Mouse (Mus musculus): ENCODE results near the gene Ncoa5. TPM values are rescaled to one million over a fixed set of nuclear protein-coding genes. Genes with fewer than 3 reads are reported as not detected.

The Ncoa5 gene
- polyA plus RNA-seq, 1 experiment = 31.2 TPM

- Histone ChIP-seq H3K4me3 (ENCODE audit: insufficient read depth, poor library complexity, severe bottlenecking) (no peak overlapping the region), H3K27me3 (ENCODE audit: control insufficient read depth, insufficient read depth, insufficient read length) (peaks cover 78% of the 10 kb centered on the region), H3K79me3 (ENCODE audit: low read depth) (no peaks in the 10 kb centered on the region), H3ac (ENCODE audit: control insufficient read depth, insufficient read length, low read depth) (no peak overlapping the region), H3K79me2 (ENCODE audit: control insufficient read depth, insufficient read depth) (no peaks in the 10 kb centered on the region), H3K36me3 (ENCODE audit: control insufficient read depth, insufficient read depth) (no peaks in the 10 kb centered on the region)
- TF ChIP-seq FOSL1 (IDR thresholded peaks at IDR 0.05; ENCODE audit: insufficient read depth, low read length, poor library complexity, severe bottlenecking) (no peak), CTCF (IDR thresholded peaks at IDR 0.05; ENCODE audit: control insufficient read depth, insufficient read depth, insufficient read length) (no peak), USF1 (IDR thresholded peaks at IDR 0.05; ENCODE audit: low read depth) (no peak), CEBPB (IDR thresholded peaks at IDR 0.05; ENCODE audit: low read depth) (no peak), MAX (IDR thresholded peaks at IDR 0.05) (no peak), MYOD1 (IDR thresholded peaks at IDR 0.05; ENCODE audit: control insufficient read depth, insufficient read length, low read depth) (no peak), MYOG (IDR thresholded peaks at IDR 0.05; ENCODE audit: control insufficient read depth, extremely low read depth, insufficient read length) (no peak)
These were observed 62.0 kb downstream of the Ncoa5 start for GRCm38 (mm10) chr2:164972646-164973045.

- Histone ChIP-seq H3K27me3 (ENCODE audit: control insufficient read depth, insufficient read depth, insufficient read length) (peaks cover 72% of the 10 kb centered on the region), H3K79me2 (ENCODE audit: control insufficient read depth, insufficient read depth) (no peaks in the 10 kb centered on the region), H3K79me3 (ENCODE audit: low read depth) (no peaks in the 10 kb centered on the region), H3ac (ENCODE audit: control insufficient read depth, insufficient read length, low read depth) (no peak overlapping the region), H3K4me3 (ENCODE audit: insufficient read depth, poor library complexity, severe bottlenecking) (no peak overlapping the region), H3K36me3 (ENCODE audit: control insufficient read depth, insufficient read depth) (no peaks in the 10 kb centered on the region)
- no peak for TF ChIP-seq MAX (IDR thresholded peaks at IDR 0.05)
- no peak for TF ChIP-seq USF1 (IDR thresholded peaks at IDR 0.05; ENCODE audit: low read depth)
- TF ChIP-seq CEBPB (IDR thresholded peaks at IDR 0.05; ENCODE audit: low read depth) = no peak
- TF ChIP-seq MYOG (IDR thresholded peaks at IDR 0.05; ENCODE audit: control insufficient read depth, extremely low read depth, insufficient read length) = no peak
- TF ChIP-seq CTCF (IDR thresholded peaks at IDR 0.05; ENCODE audit: control insufficient read depth, insufficient read depth, insufficient read length) = no peak
- TF ChIP-seq MYOD1 (IDR thresholded peaks at IDR 0.05; ENCODE audit: control insufficient read depth, insufficient read length, low read depth) = no peak
- no peak for TF ChIP-seq FOSL1 (IDR thresholded peaks at IDR 0.05; ENCODE audit: insufficient read depth, low read length, poor library complexity, severe bottlenecking)
These were observed 64.0 kb downstream of the Ncoa5 start for GRCm38 (mm10) chr2:164970631-164971196.

GRCm38 (mm10) chr2:164969348-164969781, 65.3 kb downstream of the Ncoa5 start:
- no peaks in the 10 kb centered on the region for H3K79me3 ChIP-seq (ENCODE audit: low read depth)
- H3K27me3 ChIP-seq (ENCODE audit: control insufficient read depth, insufficient read depth, insufficient read length) = peaks cover 68% of the 10 kb centered on the region

GRCm38 (mm10) chr2:164968451-164968851, 66.2 kb downstream of the Ncoa5 start:
- TF ChIP-seq MYOG (IDR thresholded peaks at IDR 0.05; ENCODE audit: control insufficient read depth, extremely low read depth, insufficient read length) = no peak
- TF ChIP-seq MYOD1 (IDR thresholded peaks at IDR 0.05; ENCODE audit: control insufficient read depth, insufficient read length, low read depth) = no peak
- no peak for TF ChIP-seq USF1 (IDR thresholded peaks at IDR 0.05; ENCODE audit: low read depth)
- TF ChIP-seq CTCF (IDR thresholded peaks at IDR 0.05; ENCODE audit: control insufficient read depth, insufficient read depth, insufficient read length) = no peak
- no peak for TF ChIP-seq FOSL1 (IDR thresholded peaks at IDR 0.05; ENCODE audit: insufficient read depth, low read length, poor library complexity, severe bottlenecking)
- no peak for TF ChIP-seq MAX (IDR thresholded peaks at IDR 0.05)
- no peak for TF ChIP-seq CEBPB (IDR thresholded peaks at IDR 0.05; ENCODE audit: low read depth)
- H3K36me3 ChIP-seq (ENCODE audit: control insufficient read depth, insufficient read depth) = no peaks in the 10 kb centered on the region
- peaks cover 65% of the 10 kb centered on the region for H3K27me3 ChIP-seq (ENCODE audit: control insufficient read depth, insufficient read depth, insufficient read length)
- H3ac ChIP-seq (ENCODE audit: control insufficient read depth, insufficient read length, low read depth) = no peak overlapping the region
- no peaks in the 10 kb centered on the region for H3K79me2 ChIP-seq (ENCODE audit: control insufficient read depth, insufficient read depth)
- no peaks in the 10 kb centered on the region for H3K79me3 ChIP-seq (ENCODE audit: low read depth)
- no peak overlapping the region for H3K4me3 ChIP-seq (ENCODE audit: insufficient read depth, poor library complexity, severe bottlenecking)

More at GRCm38 (mm10) chr2:164969348-164969781, 65.3 kb downstream of the Ncoa5 start:
- Histone ChIP-seq H3K79me2 (ENCODE audit: control insufficient read depth, insufficient read depth) (no peaks in the 10 kb centered on the region), H3K36me3 (ENCODE audit: control insufficient read depth, insufficient read depth) (no peaks in the 10 kb centered on the region), H3K4me3 (ENCODE audit: insufficient read depth, poor library complexity, severe bottlenecking) (no peak overlapping the region), H3ac (ENCODE audit: control insufficient read depth, insufficient read length, low read depth) (no peak overlapping the region)
- TF ChIP-seq FOSL1 (IDR thresholded peaks at IDR 0.05; ENCODE audit: insufficient read depth, low read length, poor library complexity, severe bottlenecking) = no peak
- TF ChIP-seq MYOD1 (IDR thresholded peaks at IDR 0.05; ENCODE audit: control insufficient read depth, insufficient read length, low read depth) = no peak
- TF ChIP-seq CEBPB (IDR thresholded peaks at IDR 0.05; ENCODE audit: low read depth) = no peak
- TF ChIP-seq CTCF (IDR thresholded peaks at IDR 0.05; ENCODE audit: control insufficient read depth, insufficient read depth, insufficient read length) = no peak
- TF ChIP-seq USF1 (IDR thresholded peaks at IDR 0.05; ENCODE audit: low read depth) = no peak
- no peak for TF ChIP-seq MYOG (IDR thresholded peaks at IDR 0.05; ENCODE audit: control insufficient read depth, extremely low read depth, insufficient read length)
- TF ChIP-seq MAX (IDR thresholded peaks at IDR 0.05) = no peak

GRCm38 (mm10) chr2:164967761-164968440, 66.8 kb downstream of the Ncoa5 start:
- Histone ChIP-seq H3K27me3 (ENCODE audit: control insufficient read depth, insufficient read depth, insufficient read length) (peaks cover 63% of the 10 kb centered on the region), H3K36me3 (ENCODE audit: control insufficient read depth, insufficient read depth) (no peaks in the 10 kb centered on the region), H3ac (ENCODE audit: control insufficient read depth, insufficient read length, low read depth) (no peak overlapping the region), H3K4me3 (ENCODE audit: insufficient read depth, poor library complexity, severe bottlenecking) (no peak overlapping the region), H3K79me2 (ENCODE audit: control insufficient read depth, insufficient read depth) (no peaks in the 10 kb centered on the region), H3K79me3 (ENCODE audit: low read depth) (no peaks in the 10 kb centered on the region)
- TF ChIP-seq MAX (IDR thresholded peaks at IDR 0.05) = no peak
- TF ChIP-seq CEBPB (IDR thresholded peaks at IDR 0.05; ENCODE audit: low read depth) = no peak
- TF ChIP-seq MYOG (IDR thresholded peaks at IDR 0.05; ENCODE audit: control insufficient read depth, extremely low read depth, insufficient read length) = no peak
- TF ChIP-seq MYOD1 (IDR thresholded peaks at IDR 0.05; ENCODE audit: control insufficient read depth, insufficient read length, low read depth) = no peak
- no peak for TF ChIP-seq USF1 (IDR thresholded peaks at IDR 0.05; ENCODE audit: low read depth)
- TF ChIP-seq CTCF (IDR thresholded peaks at IDR 0.05; ENCODE audit: control insufficient read depth, insufficient read depth, insufficient read length) = no peak
- no peak for TF ChIP-seq FOSL1 (IDR thresholded peaks at IDR 0.05; ENCODE audit: insufficient read depth, low read length, poor library complexity, severe bottlenecking)

Data from C2C12 (cell line).